Mouse (Mus musculus) thymus, postnatal 25 days (tissue): ENCODE data around the gene Gpr19.

Experiments used
- DNase-seq: peaks from one replicate; pipeline ENCODE4 v3.0.0; 2022

Gpr19 gene

GRCm38 (mm10) chr6:134898095-134898965, at the start of gene Gpr19:
Gene Gpr19, minus strand, starts transcription at chr6:134898578.
- peak; percentile 83 for DNase-seq

- peak; percentile 75 for DNase-seq
Observed at GRCm38 (mm10) chr6:134947311-134948087, 49.1 kb upstream of the Gpr19 start.

GRCm38 (mm10) chr6:134946858-134947257, 48.5 kb upstream of the Gpr19 start:
- DNase-seq = no peak

GRCm38 (mm10) chr6:134946054-134946453, 47.7 kb upstream of the Gpr19 start:
- DNase-seq = no peak

- DNase-seq = no peak
Observed at GRCm38 (mm10) chr6:134943759-134944407, 45.5 kb upstream of the Gpr19 start.

- no peak for DNase-seq
Observed at GRCm38 (mm10) chr6:134939781-134940180, 41.4 kb upstream of the Gpr19 start.

GRCm38 (mm10) chr6:134934305-134934704, 35.9 kb upstream of the Gpr19 start:
- DNase-seq = no peak

GRCm38 (mm10) chr6:134933207-134933558, 34.8 kb upstream of the Gpr19 start:
- DNase-seq = no peak

GRCm38 (mm10) chr6:134932486-134933206, 34.3 kb upstream of the Gpr19 start:
- DNase-seq = no peak

GRCm38 (mm10) chr6:134931146-134931545, 32.8 kb upstream of the Gpr19 start:
- DNase-seq = no peak

GRCm38 (mm10) chr6:134930383-134930782, 32.0 kb upstream of the Gpr19 start:
- DNase-seq = no peak

- no peak for DNase-seq
Observed at GRCm38 (mm10) chr6:134929926-134930325, 31.5 kb upstream of the Gpr19 start.

- peak; percentile 58 for DNase-seq
Observed at GRCm38 (mm10) chr6:134928889-134929310, 30.5 kb upstream of the Gpr19 start.

GRCm38 (mm10) chr6:134928096-134928888, 29.9 kb upstream of the Gpr19 start:
- DNase-seq = peak; percentile 78

- DNase-seq = no peak
Observed at GRCm38 (mm10) chr6:134927595-134928095, 29.3 kb upstream of the Gpr19 start.

GRCm38 (mm10) chr6:134926803-134927594, 28.6 kb upstream of the Gpr19 start:
- DNase-seq = peak; percentile 73

GRCm38 (mm10) chr6:134926338-134926705, 27.9 kb upstream of the Gpr19 start:
- DNase-seq = no peak

GRCm38 (mm10) chr6:134925673-134926337, 27.4 kb upstream of the Gpr19 start:
- DNase-seq = no peak

- no peak for DNase-seq
Observed at GRCm38 (mm10) chr6:134924262-134924661, 25.9 kb upstream of the Gpr19 start.

GRCm38 (mm10) chr6:134923670-134924069, 25.3 kb upstream of the Gpr19 start:
- DNase-seq = no peak
